Mouse (Mus musculus) left cerebral cortex, adult 2 months (tissue): ENCODE results near the gene Patj. TPM values are rescaled to one million over a fixed set of nuclear protein-coding genes. Genes with fewer than 3 reads are reported as not detected.

Source experiments
- DNase-seq, 2 experiments: peaks; one replicate each; pipeline ENCODE4 v3.0.0; 2021 to 2022; ENCODE audit warnings: low spot score in 2 of 2, mixed read lengths in 1 of 2; ENCODE audit errors: extremely low spot score in 1 of 2
- H3K27ac ChIP-seq: fragments of 200-600 bp; 2 replicates; pipeline ENCODE4 v1.8.1; 2022
- H3K4me3 ChIP-seq: fragments of 200-600 bp; 2 replicates; pipeline ENCODE4 v1.8.1; 2022
- CTCF ChIP-seq: fragments of 200-600 bp; IDR thresholded peaks from 2 replicates; pipeline ENCODE4 v1.8.1; 2022; ENCODE audit warnings: antibody characterized with exemption, mild to moderate bottlenecking, moderate library complexity
- intact Hi-C: fragments of 180-260 bp; cut with DNase I; formaldehyde crosslinking; loops from one replicate; pipeline ENCODE4 v1.15.1; 2025
- microRNA-seq, 2 experiments: library from miRNA; unstranded; fragments of <30 nt; microRNA quantifications; one replicate each; pipeline ENCODE4 v1.2.0; 2021
- total RNA-seq, 2 experiments: library from RNA; stranded (reverse); gene quantifications; 2 replicates each; pipeline ENCODE4 v1.2.3; 2021

Patj gene
- total RNA-seq, 2 experiments from 2014 or later = 16.0 to 17.5 TPM

DNA sequence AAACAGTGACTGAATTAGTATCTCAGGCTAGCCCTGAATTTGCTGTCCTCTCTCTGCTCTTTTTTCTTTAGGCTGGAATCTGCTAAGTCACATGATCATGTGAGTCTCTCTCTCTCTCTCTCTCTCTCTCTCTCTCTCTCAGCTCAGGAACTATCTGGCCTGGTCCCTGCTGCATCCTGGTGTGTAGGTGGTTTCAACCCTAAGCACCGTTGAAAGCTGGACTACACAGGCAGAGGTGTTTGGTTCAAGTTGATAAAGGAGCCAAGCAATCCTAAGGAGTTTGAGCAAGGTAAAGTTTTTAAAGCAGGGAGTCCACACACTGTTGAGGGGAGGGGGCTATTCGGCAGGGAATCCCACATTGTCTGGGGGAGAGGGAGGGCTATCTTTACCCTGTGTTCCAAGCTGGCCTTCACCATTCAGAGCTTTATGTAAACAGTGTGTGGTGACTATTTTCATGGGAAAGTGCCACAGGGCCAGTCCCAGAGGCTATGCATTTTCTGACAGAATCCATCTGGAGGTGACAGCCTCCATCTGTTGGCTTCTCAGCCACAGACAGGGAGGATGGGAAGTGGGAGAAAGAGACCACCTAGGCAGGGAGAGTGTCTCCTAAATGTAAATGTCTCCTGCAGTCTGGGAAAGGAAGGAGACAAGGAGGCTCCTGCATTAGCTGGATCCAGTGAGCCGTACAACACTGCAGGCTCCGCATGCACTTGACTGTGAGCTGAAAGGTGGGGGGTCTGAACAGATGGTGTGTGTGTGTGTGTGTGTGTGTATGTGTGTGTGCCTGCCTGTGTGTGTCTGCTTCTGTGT, 362.6 kb downstream of the Patj start:
- H3K27ac ChIP-seq = no peak overlapping the region

DNA sequence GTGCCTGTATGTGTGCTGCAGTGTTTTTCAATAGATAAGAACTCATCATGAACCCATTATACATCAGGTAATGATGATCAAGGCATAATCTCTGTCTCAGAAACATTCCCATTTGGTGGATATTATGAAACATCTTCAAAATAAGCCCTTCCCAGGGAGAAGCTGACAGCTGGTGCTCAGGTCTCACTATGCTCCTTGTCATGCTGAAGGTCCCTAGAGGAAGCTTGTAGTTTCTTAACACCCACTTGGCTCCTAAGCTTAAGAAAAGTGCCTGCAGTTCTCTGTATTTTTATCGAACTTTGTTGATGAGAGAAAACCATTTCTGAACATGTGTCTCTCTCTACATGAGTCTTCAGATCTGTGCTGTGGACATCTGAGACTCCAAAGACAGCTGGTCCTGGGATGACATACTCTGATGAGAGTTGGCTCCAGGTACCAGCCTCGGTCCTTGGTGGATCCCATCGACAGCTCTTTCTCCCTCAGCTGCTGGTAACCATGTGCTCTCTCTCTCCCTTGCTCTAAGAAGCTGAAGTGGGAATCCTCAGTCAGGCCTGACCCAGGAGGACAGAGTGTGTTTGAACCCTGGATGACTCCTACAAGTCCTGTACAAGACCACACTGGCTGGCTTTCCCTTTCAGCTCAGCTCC, 363.4 kb downstream of the Patj start:
- Histone ChIP-seq H3K4me3 (no peak overlapping the region), H3K27ac (no peak overlapping the region)
- no peak for DNase-seq
- intact Hi-C loops = no loop called here
- TF ChIP-seq CTCF = no peak

More for the DNA sequence above, 362.6 kb downstream of the Patj start:
- no peak overlapping the region for H3K4me3 ChIP-seq
- DNase-seq = no peak
- intact Hi-C loops = no loop called here
- no peak for TF ChIP-seq CTCF

DNA sequence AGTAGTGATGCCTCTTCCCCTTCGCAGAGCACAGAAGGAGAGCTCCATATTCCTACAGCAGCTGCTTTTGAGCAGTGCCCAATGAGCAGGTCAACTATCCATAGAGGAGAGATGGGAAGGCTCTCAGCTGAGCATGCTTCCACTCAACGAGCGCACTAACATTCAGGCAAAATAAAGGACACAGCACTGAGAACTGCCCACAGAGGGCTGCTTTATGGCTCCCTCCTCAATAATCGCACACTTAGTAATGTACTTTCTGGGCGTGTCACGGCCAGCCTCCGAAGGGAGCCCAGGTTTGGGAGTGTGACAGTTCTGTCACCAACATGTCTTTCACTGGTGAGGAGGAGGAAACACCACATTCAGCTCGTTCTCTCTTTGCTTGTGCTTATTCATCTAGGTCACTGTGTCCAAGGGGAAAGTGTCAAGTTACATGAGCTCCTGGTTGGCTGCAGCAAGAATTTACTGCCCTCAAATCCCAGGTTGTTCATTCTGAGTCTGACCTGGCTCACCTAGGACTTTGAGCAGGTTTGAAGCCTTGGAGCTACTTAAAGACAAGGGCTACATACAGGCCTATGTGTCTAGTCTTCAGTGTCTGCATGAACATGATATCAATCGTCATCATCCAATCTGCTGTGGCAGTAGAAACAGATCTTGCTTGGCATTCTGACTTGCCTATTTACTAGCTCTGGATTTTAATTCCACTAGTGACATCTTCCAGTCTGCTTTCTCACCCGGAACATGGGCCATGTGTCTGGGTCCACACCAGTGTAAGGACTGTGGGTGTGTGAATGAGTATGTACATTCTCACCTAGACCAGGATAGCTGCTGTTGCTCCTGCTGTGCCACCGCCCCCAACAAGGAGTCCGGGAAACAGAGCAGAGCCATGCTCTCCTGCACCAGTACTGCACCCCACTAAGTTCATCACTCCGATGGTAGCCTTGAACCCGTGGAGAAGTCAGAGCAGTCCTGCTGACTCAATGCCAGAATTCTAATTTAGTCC, 371.8 kb downstream of the Patj start:
- no peak overlapping the region for H3K4me3 ChIP-seq
- H3K27ac ChIP-seq = no peak overlapping the region
- intact Hi-C loops = no loop called here
- no peak for DNase-seq
- TF ChIP-seq CTCF = no peak

Small RNAs within 50 kb of the gene (microRNA-seq; reads per million reads assigned to microRNA genes)
- gene Gm22625 (0 reads per million in 2 experiments), gene Gm26154 (0 reads per million in 2 experiments)

Other genes with a start within 250 kb of the Patj start
- gene Tm2d1, start 12.5 kb upstream of the Patj start, total RNA-seq = 10 to 100 TPM; 36.2 to 40.5 TPM